In genomic region chr8:119798170-119798964, GRCm38 (mm10) we compare ENCODE assay signal across 8 mouse cellular contexts. TPM values are rescaled to one million over a fixed set of nuclear protein-coding genes. Genes with fewer than 3 reads are reported as not detected.
DNase-seq lines count a peak whose midpoint lies in the region; ATAC-seq and TF ChIP-seq lines count a peak whose summit lies in the region.

No protein-coding gene starts in this region.

- no peak overlapping the region for H3K4me3 ChIP-seq in lung, adult 2 months (replicated peaks; ENCODE audit: extremely low read depth, low read depth, low read length)
- H3K4me3 ChIP-seq in embryonic facial prominence, embryonic 13.5 days = peak overlapping the region; percentile 23
- H3K4me3 ChIP-seq in layer of hippocampus, adult 2 months = peak overlapping the region; percentile 22; the same call in 1 of the 2 replicates
- H3K4me3 ChIP-seq in lung, postnatal 0 days (ENCODE audit: low read depth, low read length) = no peak overlapping the region

- H3K4me2 ChIP-seq in embryonic facial prominence, embryonic 13.5 days = peak overlapping the region; percentile 55
- H3K4me2 ChIP-seq in lung, postnatal 0 days (replicated peaks; ENCODE audit: low read depth, low read length) = peak overlapping the region; percentile 12; the same call in 1 of the 2 replicates

- H3K9ac ChIP-seq in embryonic facial prominence, embryonic 13.5 days = no peak overlapping the region
- no peak overlapping the region for H3K9ac ChIP-seq in lung, postnatal 0 days (replicated peaks; ENCODE audit: low read depth)

- no peak for TF ChIP-seq EP300 in lung, postnatal 0 days (IDR thresholded peaks at IDR 0.05)

- H3K27ac ChIP-seq in embryonic facial prominence, embryonic 13.5 days = peak overlapping the region; percentile 82
- peak overlapping the region; percentile 96 for H3K27ac ChIP-seq in layer of hippocampus, adult 2 months
- H3K27ac ChIP-seq in lung, postnatal 0 days (ENCODE audit: low read length) = 0 out of 2 replicates have a peak overlapping the region, but pooled peaks have one; percentile 32

- TF ChIP-seq POLR2A in lung, adult 2 months (IDR thresholded peaks at IDR 0.05; ENCODE audit: borderline replicate concordance, extremely low read depth, low read depth, low read length) = no peak

- peak; percentile 54; the same call in 1 of the 2 replicates for ATAC-seq in embryonic facial prominence, embryonic 13.5 days (ENCODE audit: insufficient number of reproducible peaks, insufficient read depth, low FRiP score, low TSS enrichment, low read depth)
- ATAC-seq in lung, postnatal 0 days = peak; percentile 80

- peak; percentile 73 for DNase-seq in lung, adult 18-20 months
- no peak for DNase-seq in lung, adult 2 months
- DNase-seq in heart, postnatal 4 days = peak; percentile 55
- DNase-seq in layer of hippocampus, adult 2 months (ENCODE audit: low spot score in 2 of 2) = peak; percentile 74 to 81
- DNase-seq in lung, postnatal 0 days (ENCODE audit: low spot score) = peak; percentile 81
- peak; percentile 43 for DNase-seq in ovary, postnatal 14 days (ENCODE audit: low spot score)
- DNase-seq in thymus, postnatal 14 days = peak; percentile 94

- no peaks in the 10 kb centered on the region for H3K36me3 ChIP-seq in embryonic facial prominence, embryonic 13.5 days
- no peaks in the 10 kb centered on the region for H3K36me3 ChIP-seq in lung, postnatal 0 days (ENCODE audit: insufficient read depth, low read length)

- H3K27me3 ChIP-seq in embryonic facial prominence, embryonic 13.5 days = no peaks in the 10 kb centered on the region
- no peaks in the 10 kb centered on the region for H3K27me3 ChIP-seq in lung, postnatal 0 days (replicated peaks; ENCODE audit: insufficient read depth, low read length)

- no peak for TF ChIP-seq CTCF in lung, adult 2 months (IDR thresholded peaks at IDR 0.05; ENCODE audit: insufficient read depth, low read length)
- TF ChIP-seq CTCF in layer of hippocampus, adult 2 months (conservative IDR thresholded peaks at IDR 0.05) = no peak
- no peak for TF ChIP-seq CTCF in lung, postnatal 0 days (IDR thresholded peaks at IDR 0.05)

- peaks cover 5% of the 10 kb centered on the region for H3K4me1 ChIP-seq in lung, adult 2 months (ENCODE audit: control insufficient read depth, insufficient read depth, low read length)
- H3K4me1 ChIP-seq in embryonic facial prominence, embryonic 13.5 days = peaks cover 27% of the 10 kb centered on the region
- H3K4me1 ChIP-seq in lung, postnatal 0 days (ENCODE audit: insufficient read depth, low read depth, low read length) = peaks cover 3% of the 10 kb centered on the region; the same call in 1 of the 2 replicates

- H3K9me3 ChIP-seq in embryonic facial prominence, embryonic 13.5 days = no peaks in the 10 kb centered on the region
- H3K9me3 ChIP-seq in lung, postnatal 0 days (ENCODE audit: low read length) = no peaks in the 10 kb centered on the region

- 11% methylated on average over 15 of the region's 15 CpGs for WGBS in lung, adult 2 months
- WGBS in embryonic facial prominence, embryonic 13.5 days = 9% methylated on average over 15 of the region's 15 CpGs
- 6% methylated on average over 15 of the region's 15 CpGs for WGBS in lung, postnatal 0 days

RNA-seq across cellular contexts. Expression of gene Tldc1, which starts 20.2 kb away (rescaled TPM):
- 10.2 and 10.8 TPM in 2 replicates for polyA plus RNA-seq in lung, adult 2 months (2012; rRNA removed)
- polyA plus RNA-seq in embryonic facial prominence, embryonic 13.5 days (2015; fragmentation: Nextera tagmentation; extraction: Ambion mirVana) = 11.6 and 11.7 TPM in 2 replicates
- total RNA-seq in heart, postnatal 4 days (2021) = 1 to 10 TPM; 9.0 to 9.2 TPM
- 10 to 100 TPM; 15.2 to 15.5 TPM for total RNA-seq in layer of hippocampus, adult 2 months (2021)
- 7.9 and 9.7 TPM in 2 replicates for polyA plus RNA-seq in lung, postnatal 0 days (2015; fragmentation: Nextera tagmentation; extraction: Ambion mirVana)

RNA-seq across cellular contexts. Expression of gene Cotl1, which starts 42.0 kb away (rescaled TPM):
- 155 and 180 TPM in 2 replicates for polyA plus RNA-seq in lung, adult 2 months (2012; rRNA removed)
- 71.3 and 90.2 TPM in 2 replicates for polyA plus RNA-seq in embryonic facial prominence, embryonic 13.5 days (2015; fragmentation: Nextera tagmentation; extraction: Ambion mirVana)
- total RNA-seq in heart, postnatal 4 days (2021) = 10 to 100 TPM; 51.5 to 56.0 TPM
- 100 to 1,000 TPM; 138 to 139 TPM for total RNA-seq in layer of hippocampus, adult 2 months (2021)
- 54.3 and 54.6 TPM in 2 replicates for polyA plus RNA-seq in lung, postnatal 0 days (2015; fragmentation: Nextera tagmentation; extraction: Ambion mirVana)

Comparison
In these comparisons a context has a peak if more than half of its experiments do, and no peak if none do; other contexts are left out.
1. H3K4me3 ChIP-seq: peak in embryonic facial prominence, embryonic 13.5 days (single experiment) and layer of hippocampus, adult 2 months (single experiment); none in lung, adult 2 months (single experiment) and lung, postnatal 0 days (single experiment).
2. H3K27ac ChIP-seq: peak in every context shown above with its lines; median percentile 96 in layer of hippocampus, adult 2 months; 82 in embryonic facial prominence, embryonic 13.5 days; 32 in lung, postnatal 0 days.